Mouse (Mus musculus) MEL (cell line): ENCODE data around the gene Pdzd3. TPM values are rescaled to one million over a fixed set of nuclear protein-coding genes. Genes with fewer than 3 reads are reported as not detected.

Source experiments
- DNase-seq: peaks from one replicate; pipeline ENCODE4 v3.0.0; 2011; ENCODE audit warnings: low read depth, low spot score
- H3K27ac ChIP-seq: 2 replicates; pipeline ENCODE4 v1.5.1; 2012; ENCODE audit warnings: low read depth, mild to moderate bottlenecking, control low read depth, low read length, moderate library complexity; ENCODE audit not compliant: control insufficient read depth
- H3K27me3 ChIP-seq, 2 experiments: fragments of 150-350 bp in 1 of 2; sonication (generic) in 1 of 2; 2 replicates each; pipeline ENCODE4 v1.6.1; 2012; ENCODE audit warnings: low read length in 2 of 2, mild to moderate bottlenecking in 2 of 2, improper control_type of control experiment in 1 of 2, moderate library complexity in 1 of 2; ENCODE audit not compliant: insufficient read depth in 2 of 2, control insufficient read depth in 1 of 2
- H3K36me3 ChIP-seq, 2 experiments: 2 replicates each; pipeline ENCODE4 v1.6.1; 2012 to 2014; ENCODE audit warnings: low read length in 2 of 2, improper control_type of control experiment in 1 of 2, inconsistent platforms in 1 of 2, mild to moderate bottlenecking in 1 of 2; ENCODE audit not compliant: insufficient read depth in 2 of 2, control insufficient read depth in 1 of 2
- H3K4me1 ChIP-seq, 2 experiments: fragments of 150-350 bp in 1 of 2; sonication (generic) in 1 of 2; 2 replicates each; pipeline ENCODE4 v1.6.1; 2012; ENCODE audit warnings: low read length in 2 of 2, improper control_type of control experiment in 1 of 2, mild to moderate bottlenecking in 1 of 2; ENCODE audit not compliant: insufficient read depth in 2 of 2, control insufficient read depth in 1 of 2
- H3K4me3 ChIP-seq, 2 experiments: fragments of 150-350 bp in 1 of 2; sonication (generic) in 1 of 2; 2 replicates each; pipeline ENCODE4 v1.5.1; 2012; ENCODE audit warnings: low read depth in 2 of 2, low read length in 2 of 2, mild to moderate bottlenecking in 2 of 2, moderate library complexity in 2 of 2, control low read depth in 1 of 2, improper control_type of control experiment in 1 of 2; ENCODE audit not compliant: control insufficient read depth in 1 of 2, insufficient read depth in 1 of 2
- H3K79me2 ChIP-seq: 2 replicates; pipeline ENCODE4 v1.6.1; 2012; ENCODE audit warnings: mild to moderate bottlenecking, low read length, moderate library complexity; ENCODE audit not compliant: control insufficient read depth, poor library complexity, insufficient read depth
- H3K9ac ChIP-seq: 2 replicates; pipeline ENCODE4 v1.6.1; 2012; ENCODE audit warnings: low read depth, mild to moderate bottlenecking, control low read depth, low read length, moderate library complexity; ENCODE audit not compliant: control insufficient read depth, poor library complexity, severe bottlenecking
- H3K9me3 ChIP-seq: fragments of 150-350 bp; sonication (generic); replicated peaks from 2 replicates; pipeline ENCODE4 v1.6.1; 2012; ENCODE audit warnings: mild to moderate bottlenecking, low read length, improper control_type of control experiment, moderate library complexity; ENCODE audit not compliant: insufficient read depth
- CTCF ChIP-seq, 3 experiments: IDR thresholded peaks in 2 of 3; conservative IDR thresholded peaks in 1 of 3; 2 replicates each; pipeline ENCODE4 v1.5.1; 2011 to 2012; ENCODE audit warnings: low read length in 3 of 3, low read depth in 2 of 3, mild to moderate bottlenecking in 2 of 3, improper control_type of control experiment in 1 of 3, inconsistent platforms in 1 of 3, mixed read lengths in 1 of 3, moderate library complexity in 1 of 3; ENCODE audit not compliant: control insufficient read depth in 1 of 3, insufficient read depth in 1 of 3, poor library complexity in 1 of 3, severe bottlenecking in 1 of 3
- ELF1 ChIP-seq: IDR thresholded peaks from 2 replicates; pipeline ENCODE4 v1.6.1; 2014; ENCODE audit warnings: low read depth, mild to moderate bottlenecking, inconsistent platforms, low read length, improper control_type of control experiment, moderate library complexity
- EP300 ChIP-seq, 2 experiments: IDR thresholded peaks; 2 replicates each; pipeline ENCODE4 v1.6.1; 2011; ENCODE audit warnings: improper control_type of control experiment in 2 of 2, low read length in 2 of 2, low read depth in 1 of 2, mild to moderate bottlenecking in 1 of 2
- ETS1 ChIP-seq: IDR thresholded peaks from 2 replicates; pipeline ENCODE4 v1.6.1; 2012; ENCODE audit warnings: low read depth, mild to moderate bottlenecking, inconsistent platforms, low read length, improper control_type of control experiment, moderate library complexity
- GABPA ChIP-seq: IDR thresholded peaks from 2 replicates; pipeline ENCODE4 v1.6.1; 2012; ENCODE audit warnings: low read depth, mild to moderate bottlenecking, inconsistent platforms, low read length, improper control_type of control experiment, moderate library complexity
- HCFC1 ChIP-seq: IDR thresholded peaks from 2 replicates; pipeline ENCODE4 v1.6.1; 2012; ENCODE audit warnings: low read depth, mild to moderate bottlenecking, inconsistent platforms, low read length, improper control_type of control experiment, moderate library complexity
- MAFK ChIP-seq: IDR thresholded peaks from 2 replicates; pipeline ENCODE4 v1.6.1; 2011; ENCODE audit warnings: low read depth, mild to moderate bottlenecking, low read length, improper control_type of control experiment, borderline replicate concordance
- MXI1 ChIP-seq: IDR thresholded peaks from 2 replicates; pipeline ENCODE4 v1.6.1; 2011; ENCODE audit warnings: mild to moderate bottlenecking, low read depth, low read length, improper control_type of control experiment
- NRF1 ChIP-seq: IDR thresholded peaks from 2 replicates; pipeline ENCODE4 v1.6.1; 2014; ENCODE audit warnings: low read depth, mild to moderate bottlenecking, inconsistent platforms, low read length, improper control_type of control experiment, moderate library complexity; ENCODE audit not compliant: poor library complexity, insufficient read depth, severe bottlenecking
- POLR2AphosphoS5 ChIP-seq: IDR thresholded peaks from 2 replicates; pipeline ENCODE4 v1.6.1; 2012; ENCODE audit warnings: low read depth, borderline replicate concordance, mild to moderate bottlenecking, inconsistent platforms, low read length, moderate library complexity, mixed read lengths
- RAD21 ChIP-seq: IDR thresholded peaks from 2 replicates; pipeline ENCODE4 v1.6.1; 2011; ENCODE audit warnings: mild to moderate bottlenecking, low read depth, low read length, improper control_type of control experiment
- RCOR1 ChIP-seq: IDR thresholded peaks from 2 replicates; pipeline ENCODE4 v1.6.1; 2012; ENCODE audit warnings: low read depth, mild to moderate bottlenecking, inconsistent platforms, low read length, improper control_type of control experiment
- TAL1 ChIP-seq: IDR thresholded peaks from 2 replicates; pipeline ENCODE4 v1.6.1; 2012; ENCODE audit warnings: mild to moderate bottlenecking, inconsistent platforms, low read length, moderate library complexity, mixed read lengths
- TBP ChIP-seq: IDR thresholded peaks from 2 replicates; pipeline ENCODE4 v1.8.0; 2011; ENCODE audit warnings: low read depth, low read length, improper control_type of control experiment
- TCF12 ChIP-seq: IDR thresholded peaks from 2 replicates; pipeline ENCODE4 v1.6.1; 2014; ENCODE audit warnings: low read depth, mild to moderate bottlenecking, inconsistent platforms, low read length, improper control_type of control experiment, moderate library complexity
- ZC3H11A ChIP-seq: IDR thresholded peaks from 2 replicates; pipeline ENCODE4 v1.6.1; 2012; ENCODE audit warnings: low read depth, mild to moderate bottlenecking, inconsistent platforms, low read length, improper control_type of control experiment
- ZKSCAN1 ChIP-seq: IDR thresholded peaks from 2 replicates; pipeline ENCODE4 v1.6.1; 2012; ENCODE audit warnings: low read depth, mild to moderate bottlenecking, inconsistent platforms, low read length, improper control_type of control experiment, moderate library complexity
- ZMIZ1 ChIP-seq: IDR thresholded peaks from 2 replicates; pipeline ENCODE4 v1.6.1; 2012; ENCODE audit warnings: low read depth, mild to moderate bottlenecking, inconsistent platforms, low read length, improper control_type of control experiment, moderate library complexity
- polyA plus RNA-seq, 2 experiments: library from polyadenylated mRNA; stranded (reverse) in 1 of 2; unstranded in 1 of 2; fragments of >175 nt in 1 of 2; fragments of >200 nt in 1 of 2; gene quantifications; 2 replicates each; pipeline versions ENCODE4 v1.2.1 to v1.2.4; 2012; ENCODE audit warnings: low replicate concordance in 2 of 2, low read depth in 1 of 2; ENCODE audit not compliant: insufficient read length in 2 of 2, insufficient read depth in 1 of 2, missing spikeins in 1 of 2
- total RNA-seq: library from RNA; depleted of rRNA; stranded (reverse); fragments of 300-350 nt; gene quantifications from 2 replicates; pipeline ENCODE4 v1.2.3, GENCODE M21; 2012

Pdzd3 gene
- total and polyA plus RNA-seq, 3 experiments: 0.06 TPM; not detected in 2

DNA sequence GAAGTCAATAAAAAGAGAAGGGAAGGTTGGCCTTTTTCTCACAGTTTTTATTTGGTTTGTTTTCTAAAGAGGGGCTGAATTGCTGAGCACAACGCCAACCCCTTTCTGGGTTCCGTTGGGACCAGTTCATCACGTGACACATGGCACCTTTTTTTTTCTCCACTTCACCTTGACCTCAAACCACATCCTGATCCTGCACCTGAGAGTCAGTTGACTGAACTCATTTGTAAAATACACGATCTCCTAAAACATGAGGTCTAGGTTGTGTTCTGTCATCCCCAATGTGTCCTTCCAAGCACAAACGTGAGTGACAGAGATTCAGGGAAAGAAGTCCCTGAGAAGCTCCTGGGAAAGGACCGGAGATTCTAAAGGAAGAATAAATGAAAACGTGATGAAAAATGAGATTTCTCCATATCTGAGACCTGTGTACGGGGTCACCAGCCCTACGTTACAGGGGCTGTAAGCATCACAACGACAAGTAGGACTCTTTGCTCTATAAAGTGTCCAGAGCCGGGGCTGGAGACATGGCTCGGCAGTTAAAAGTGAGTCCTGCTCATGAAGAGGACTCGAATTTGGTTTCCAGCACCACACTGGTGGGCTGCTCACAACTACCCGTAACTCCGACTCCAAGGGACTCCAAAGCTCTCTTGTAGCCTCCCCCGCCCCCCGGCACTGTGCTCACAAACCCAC is 12.6 kb downstream of the Pdzd3 start:
- TF ChIP-seq MXI1 (no peak), ELF1 (no peak), TBP (no peak), CTCF (IDR thresholded peaks at IDR 0.05 in 2 of 3, conservative IDR thresholded peaks at IDR 0.05 in 1 of 3; ENCODE audit: control insufficient read depth in 1 of 3, insufficient read depth in 1 of 3, low read depth in 2 of 3, low read length in 3 of 3, poor library complexity in 1 of 3, severe bottlenecking in 1 of 3) (no peak), RCOR1 (no peak), ZC3H11A (no peak), MAFK (no peak)
- Histone ChIP-seq H3K36me3 (peaks cover 0 to 2% of the 10 kb centered on the region in 2 experiments; a peak in 2 of 4 replicates), H3K27me3 (no peaks in the 10 kb centered on the region), H3K9me3 (no peaks in the 10 kb centered on the region), H3K79me2 (peaks cover 3% of the 10 kb centered on the region), H3K4me3 (no peak overlapping the region), H3K27ac (no peak overlapping the region), H3K4me1 (no peaks in the 10 kb centered on the region), H3K9ac (no peak overlapping the region)
- no peak for DNase-seq

DNA sequence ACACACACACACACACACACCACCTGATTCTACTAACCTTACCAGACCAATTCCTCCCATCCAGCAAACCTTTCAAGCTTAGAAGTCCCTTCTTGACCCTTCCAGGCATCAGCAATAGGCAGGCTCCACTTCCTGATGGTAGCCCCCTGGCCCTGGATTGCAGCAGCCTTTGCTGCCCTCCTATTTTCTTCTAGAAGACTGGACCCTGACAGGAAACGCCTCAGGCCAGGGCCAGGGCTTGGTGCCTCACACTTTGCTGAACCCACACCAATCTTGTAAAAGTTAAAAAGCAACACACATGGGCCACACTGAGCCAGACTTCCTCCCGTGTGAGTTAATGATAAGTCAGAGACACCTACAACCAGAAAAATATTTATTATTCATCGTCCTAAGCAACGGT is 14.1 kb downstream of the Pdzd3 start:
- Histone ChIP-seq H3K27me3 (no peaks in the 10 kb centered on the region), H3K4me3 (no peak overlapping the region), H3K4me1 (peaks cover 0 to 2% of the 10 kb centered on the region in 2 experiments; a peak in 3 of 4 replicates), H3K9me3 (no peaks in the 10 kb centered on the region), H3K79me2 (peaks cover 10% of the 10 kb centered on the region)
- TF ChIP-seq ETS1 (no peak), TCF12 (no peak), GABPA (no peak), ZKSCAN1 (no peak), POLR2AphosphoS5 (no peak), ZC3H11A (no peak), ZMIZ1 (no peak), RCOR1 (no peak), EP300 (IDR thresholded peaks at IDR 0.05; ENCODE audit: low read depth in 1 of 2, low read length in 2 of 2) (no peak), RAD21 (no peak), HCFC1 (no peak), ELF1 (no peak), TAL1 (no peak), MAFK (no peak), NRF1 (no peak)
- TF ChIP-seq, all 39 proteins: peak for 0
- Histone ChIP-seq H3K27ac (no peak overlapping the region), H3K36me3 (peaks cover 0 to 5% of the 10 kb centered on the region in 2 experiments; a peak in 2 of 4 replicates), H3K9ac (no peak overlapping the region)
- DNase-seq: no peak
